Mouse (Mus musculus): ENCODE measurements around the gene Stub1.
"Not testable (repeated sequence)": the region's sequence is repeated elsewhere in the genome, so short reads cannot be mapped to it uniquely, and the experiment has no call there.

Stub1 gene

GRCm38 (mm10) chr17:25833291-25833663, at the start of gene Stub1:
TSS of gene Stub1 (minus strand) at chr17:25833404.
- peak; percentile 85 for DNase-seq

- no peak for DNase-seq
Observed at GRCm38 (mm10) chr17:25882306-25882705, 49.1 kb upstream of the Stub1 start.

- no peak for DNase-seq
Observed at GRCm38 (mm10) chr17:25881691-25882090, 48.5 kb upstream of the Stub1 start.

GRCm38 (mm10) chr17:25880913-25881641, 47.9 kb upstream of the Stub1 start:
- no peak for DNase-seq

DNA sequence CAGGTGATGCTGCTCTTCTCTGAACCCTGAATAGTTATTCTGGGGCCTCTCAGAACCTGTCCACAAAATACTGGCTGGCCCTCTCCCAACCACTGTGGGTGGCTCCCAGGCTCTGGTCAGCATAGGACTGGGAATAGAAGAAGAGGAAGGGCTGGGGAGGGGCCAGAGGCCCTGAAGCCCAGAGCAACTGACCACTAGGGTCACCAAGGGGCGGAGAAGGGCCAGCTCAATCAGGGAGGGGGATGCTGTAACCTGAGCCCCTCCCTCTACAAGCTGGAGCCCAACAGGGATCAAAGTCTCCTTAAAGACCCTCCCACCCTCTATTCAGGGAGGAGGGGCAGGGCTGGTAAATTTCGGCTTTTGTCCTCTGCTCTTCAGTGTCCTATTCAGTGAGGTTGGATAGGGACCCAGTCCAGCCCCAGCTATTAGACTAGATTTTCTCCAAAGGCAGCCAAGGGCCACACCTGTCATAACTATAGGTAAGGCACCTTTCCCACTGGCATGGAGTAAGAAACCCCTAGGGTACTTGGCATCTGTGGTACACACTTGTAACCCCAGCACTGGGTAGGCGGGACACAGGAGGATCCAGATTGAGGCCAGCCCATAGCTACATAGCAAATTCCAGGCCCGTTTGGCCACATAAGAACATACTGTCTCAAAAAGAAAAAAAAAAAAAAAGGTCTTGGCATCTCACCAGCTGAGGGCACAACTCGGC, 47.1 kb upstream of the Stub1 start, which contains the start of gene Wfikkn1:
Wfikkn1 (minus strand) TSS at position 663 of the 715 bp plus-strand sequence.
- no peak for DNase-seq

GRCm38 (mm10) chr17:25879750-25880149, 46.5 kb upstream of the Stub1 start:
- DNase-seq, result no peak

- DNase-seq, result peak; percentile 53
Observed at GRCm38 (mm10) chr17:25879261-25879660, 46.1 kb upstream of the Stub1 start.

- no peak for DNase-seq
Observed at GRCm38 (mm10) chr17:25878611-25879180, 45.5 kb upstream of the Stub1 start.

DNA sequence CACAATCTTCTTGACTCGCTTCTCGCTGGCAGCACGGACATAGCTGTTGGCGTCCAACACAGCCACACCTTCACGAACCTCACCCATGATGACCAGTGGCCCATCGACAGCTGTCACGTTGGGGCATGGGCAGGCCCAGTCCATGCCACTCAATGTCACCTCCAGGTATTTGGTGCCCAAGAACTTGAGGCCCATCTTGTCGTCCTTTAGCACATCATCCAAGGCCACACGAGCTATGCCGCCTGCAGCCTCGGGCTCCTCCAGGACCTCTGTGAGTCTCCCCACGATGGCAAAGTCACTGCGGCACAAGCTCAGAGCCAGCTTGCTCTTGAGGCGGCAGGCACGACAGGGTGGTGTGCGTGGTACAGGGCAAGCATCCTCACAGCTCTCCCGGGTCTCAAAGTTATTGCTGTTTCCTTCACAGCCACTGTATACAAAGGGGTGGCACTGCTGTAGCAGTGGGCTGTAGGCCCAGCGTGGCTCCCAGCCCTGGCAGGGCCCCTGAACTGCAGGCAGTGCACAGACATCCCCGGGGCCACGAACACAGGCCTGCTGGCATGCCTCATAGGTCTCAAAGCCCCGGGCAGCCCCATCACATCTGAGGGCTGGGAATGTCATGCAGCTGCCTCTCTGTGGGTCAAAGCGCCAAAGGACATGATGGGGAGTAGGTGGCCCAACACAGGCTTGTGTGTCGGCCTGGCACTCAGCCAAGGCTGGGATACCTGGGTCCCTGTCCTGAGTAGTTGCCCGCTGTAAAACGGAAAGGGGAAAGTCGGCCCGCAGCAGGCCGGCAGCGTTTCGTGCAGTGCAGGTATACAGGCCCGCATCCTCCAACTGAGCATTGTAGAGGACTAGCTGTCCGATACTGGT, 44.8 kb upstream of the Stub1 start:
- DNase-seq, result no peak

- DNase-seq, result no peak
Observed at GRCm38 (mm10) chr17:25877025-25877424, 43.8 kb upstream of the Stub1 start.

DNA sequence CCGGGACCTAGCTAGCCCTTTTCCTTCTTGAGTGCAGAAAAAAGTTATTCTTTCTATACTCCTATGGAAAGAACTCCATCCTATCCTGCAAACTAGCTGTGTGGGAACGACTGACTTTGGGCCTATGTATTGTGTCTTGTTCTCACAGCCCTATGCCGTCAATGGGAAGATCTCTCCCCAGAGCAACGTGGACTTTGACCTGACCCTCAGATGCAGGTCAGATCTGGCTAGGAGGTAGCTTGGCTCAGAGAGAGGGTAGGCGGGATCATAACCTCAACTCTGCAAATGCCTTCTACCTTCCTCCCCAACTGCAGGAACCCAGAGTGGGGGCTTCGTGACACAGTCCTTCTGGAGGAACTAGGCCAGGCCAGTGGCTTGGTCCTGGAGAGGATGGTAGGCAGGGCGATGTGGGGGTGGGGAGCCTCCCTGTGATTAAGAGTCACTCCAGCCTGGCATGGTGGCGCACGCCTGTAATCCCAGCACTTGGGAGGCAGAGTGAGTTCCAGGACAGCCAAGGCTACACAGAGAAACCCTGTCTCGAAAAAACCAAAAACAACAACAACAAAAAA, 43.2 kb upstream of the Stub1 start:
- DNase-seq, result no peak

- peak; percentile 94 for DNase-seq
Observed at GRCm38 (mm10) chr17:25875171-25876136, 42.2 kb upstream of the Stub1 start.

DNA sequence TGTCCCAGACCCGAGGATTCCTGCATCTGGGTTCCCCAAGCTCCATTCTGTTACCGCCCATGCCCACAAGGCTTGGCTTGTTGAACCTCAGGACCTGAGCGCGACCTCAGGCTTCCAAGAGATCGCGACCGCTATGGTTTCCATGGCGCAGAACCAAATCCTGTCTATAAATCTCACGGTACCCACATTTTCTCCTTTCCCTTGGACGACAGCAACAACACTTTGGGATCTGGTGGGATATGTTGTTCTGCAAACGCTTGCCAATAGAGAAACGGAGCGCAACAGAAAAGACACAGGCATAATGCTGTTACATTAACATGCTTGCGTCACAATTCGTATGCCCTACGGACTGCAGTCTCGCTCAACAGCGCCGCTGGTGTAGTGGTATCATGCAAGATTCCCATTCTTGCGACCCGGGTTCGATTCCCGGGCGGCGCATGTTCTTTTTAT, 41.5 kb upstream of the Stub1 start, which contains the start of gene Mettl26:
Mettl26 (plus strand) TSS at position 354 of the 450 bp plus-strand sequence.
- peak; percentile 95 for DNase-seq

DNA sequence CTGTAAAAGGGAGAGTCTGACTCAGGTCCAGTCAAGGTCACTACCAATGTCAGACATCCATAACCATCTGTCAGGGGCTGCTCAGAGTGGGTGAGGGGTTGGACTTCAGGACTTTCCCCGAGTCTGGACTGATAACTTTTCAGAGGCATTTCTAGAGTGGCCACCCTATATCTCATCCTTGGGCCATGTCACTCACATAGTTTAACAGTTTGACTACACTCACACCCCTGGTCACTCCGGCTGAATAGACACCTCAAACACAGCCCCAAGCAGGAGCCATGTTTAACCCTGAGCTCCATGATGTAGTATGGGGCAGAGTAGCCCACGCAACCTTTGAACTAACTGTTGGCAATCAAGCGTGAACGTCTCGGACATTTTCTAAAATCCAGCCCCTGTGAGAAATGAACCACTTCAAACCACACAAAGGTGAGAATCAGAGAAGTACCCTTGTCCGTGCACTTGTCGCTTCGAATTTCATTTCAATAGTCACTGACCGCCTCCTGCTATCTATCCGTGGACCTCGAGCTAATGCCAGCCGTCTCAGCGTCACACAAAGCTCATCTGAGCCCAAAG, 41.0 kb upstream of the Stub1 start:
- DNase-seq, result no peak

DNA sequence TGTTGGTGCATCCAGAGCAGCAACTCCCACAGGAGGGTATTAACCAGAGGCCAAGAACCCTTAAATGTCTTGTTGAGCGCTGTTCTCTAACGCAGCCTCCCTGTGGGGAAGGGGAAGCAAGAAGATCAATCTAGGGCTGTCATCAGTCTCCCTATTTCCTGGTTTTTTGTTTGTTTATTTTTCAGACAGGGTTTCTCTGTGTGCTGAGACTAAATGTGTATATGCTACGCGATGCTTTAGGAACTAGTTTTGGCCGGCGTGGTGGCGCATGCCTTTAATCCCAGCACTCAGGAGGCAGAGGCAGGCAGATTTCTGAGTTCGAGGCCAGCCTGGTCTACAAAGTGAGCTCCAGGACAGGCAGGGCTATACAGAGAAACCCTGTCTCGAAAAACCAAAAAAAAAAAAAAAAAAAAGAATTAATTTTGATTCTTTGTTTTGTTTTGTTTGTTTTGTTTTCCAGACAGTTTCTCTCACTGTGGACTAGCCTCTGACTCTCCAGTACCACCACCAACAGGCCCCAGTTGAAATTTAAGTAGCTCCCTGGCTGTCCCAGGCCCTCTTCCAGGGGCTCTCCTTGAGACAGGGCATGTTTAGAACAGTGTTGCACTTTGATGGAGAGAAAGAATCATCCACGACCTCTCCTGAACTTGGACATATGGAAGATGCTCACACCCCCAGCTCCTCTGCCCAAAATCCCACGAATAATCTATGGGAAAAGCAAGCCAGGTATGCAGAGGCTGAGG, 40.4 kb upstream of the Stub1 start:
- no peak for DNase-seq

DNA sequence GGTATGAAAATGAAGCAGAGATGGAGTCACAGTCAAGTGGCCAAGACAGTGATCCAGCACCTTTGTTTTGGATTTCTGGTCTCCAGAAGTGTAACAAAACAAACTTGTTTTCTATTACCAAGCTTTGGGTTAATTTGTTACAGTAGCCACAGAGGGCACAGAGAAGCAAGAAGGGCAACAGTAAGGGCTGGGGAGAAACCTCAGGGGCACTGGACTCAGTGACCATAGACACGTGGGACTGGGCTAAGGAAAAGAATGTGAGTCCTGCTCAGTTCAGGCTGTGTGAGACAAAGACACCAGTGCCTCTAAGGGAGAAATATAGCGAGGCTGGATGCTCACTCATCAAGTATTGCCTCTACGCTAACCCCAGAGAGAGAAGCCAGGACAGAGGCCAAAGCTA, 39.5 kb upstream of the Stub1 start:
- DNase-seq, result no peak

- not testable (repeated sequence) for DNase-seq
Observed at GRCm38 (mm10) chr17:25871566-25871965, 38.4 kb upstream of the Stub1 start.

- no peak for DNase-seq
Observed at GRCm38 (mm10) chr17:25869954-25870353, 36.8 kb upstream of the Stub1 start.

DNA sequence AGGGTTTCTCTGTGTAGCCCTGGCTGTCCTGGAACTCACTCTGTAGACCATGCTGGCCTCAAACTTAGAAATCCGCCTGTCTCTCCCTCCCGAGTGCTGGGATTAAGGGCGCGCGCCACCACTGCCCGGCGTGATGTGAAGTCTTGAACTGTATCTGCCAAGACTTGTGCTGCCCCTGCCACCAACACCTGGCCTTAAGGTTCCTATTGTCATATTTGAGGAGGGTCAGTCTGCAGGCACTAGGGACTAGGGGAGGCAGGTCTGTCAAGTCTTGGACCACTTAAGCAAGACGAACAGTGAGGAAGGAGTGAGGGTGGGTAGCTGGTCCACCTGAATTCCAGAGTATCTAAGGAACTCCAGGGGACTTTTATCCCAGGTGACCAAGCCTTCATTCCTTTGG, 36.3 kb upstream of the Stub1 start:
- no peak for DNase-seq

DNA sequence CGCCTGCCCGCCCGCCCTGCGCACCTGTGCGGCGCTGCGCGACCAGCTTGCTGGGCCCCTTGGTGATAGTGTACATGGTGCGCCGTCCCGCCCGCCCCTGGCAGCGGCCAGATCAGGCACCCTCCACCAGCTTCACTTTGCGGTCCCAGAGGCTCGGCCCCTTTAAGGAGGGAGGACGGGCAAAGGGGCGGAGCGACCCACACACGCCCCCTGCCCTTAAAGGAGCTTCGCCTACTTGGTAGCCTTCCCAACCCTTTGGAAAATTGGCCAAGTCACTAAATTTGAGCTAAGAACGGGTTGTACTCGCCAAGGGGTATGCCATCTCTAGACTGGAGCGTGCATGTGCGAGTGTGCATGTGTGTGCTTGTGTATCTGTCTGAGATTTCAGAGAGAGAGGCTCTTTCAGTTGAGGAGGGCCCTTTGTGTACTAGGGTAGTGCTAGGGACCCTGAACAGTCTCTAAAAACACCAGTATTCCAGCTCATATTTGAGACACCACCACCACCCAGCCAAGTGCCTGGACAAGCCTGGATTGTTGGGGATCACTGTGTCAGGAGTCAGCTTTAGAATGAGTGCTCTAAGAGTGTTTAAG, 35.5 kb upstream of the Stub1 start, which contains the start of gene Mcrip2:
Mcrip2 (minus strand) TSS at position 164 of the 591 bp plus-strand sequence.
- peak; percentile 85 for DNase-seq
